Mouse (Mus musculus): ENCODE results near the gene Cbarp.

- TF ChIP-seq EP300 (IDR thresholded peaks at IDR 0.05; ENCODE audit: low read length) (no peak), CHD2 (IDR thresholded peaks at IDR 0.05; ENCODE audit: low read length) (no peak), ELF1 (IDR thresholded peaks at IDR 0.05; ENCODE audit: low read depth, low read length) (no peak), CTCF (conservative IDR thresholded peaks at IDR 0.05 in 1 of 2, IDR thresholded peaks at IDR 0.05 in 1 of 2; ENCODE audit: low read depth in 2 of 2, low read length in 2 of 2) (no peak), MAZ (IDR thresholded peaks at IDR 0.05; ENCODE audit: low read depth, low read length) (no peak), POLR2A (IDR thresholded peaks at IDR 0.05; ENCODE audit: low read depth, low read length) (no peak)
These were observed 39.7 kb upstream of the Cbarp start for GRCm38 (mm10) chr10:80180288-80180687.
